Mouse (Mus musculus): ENCODE measurements around the gene Luc7l3.

Luc7l3 gene

DNA sequence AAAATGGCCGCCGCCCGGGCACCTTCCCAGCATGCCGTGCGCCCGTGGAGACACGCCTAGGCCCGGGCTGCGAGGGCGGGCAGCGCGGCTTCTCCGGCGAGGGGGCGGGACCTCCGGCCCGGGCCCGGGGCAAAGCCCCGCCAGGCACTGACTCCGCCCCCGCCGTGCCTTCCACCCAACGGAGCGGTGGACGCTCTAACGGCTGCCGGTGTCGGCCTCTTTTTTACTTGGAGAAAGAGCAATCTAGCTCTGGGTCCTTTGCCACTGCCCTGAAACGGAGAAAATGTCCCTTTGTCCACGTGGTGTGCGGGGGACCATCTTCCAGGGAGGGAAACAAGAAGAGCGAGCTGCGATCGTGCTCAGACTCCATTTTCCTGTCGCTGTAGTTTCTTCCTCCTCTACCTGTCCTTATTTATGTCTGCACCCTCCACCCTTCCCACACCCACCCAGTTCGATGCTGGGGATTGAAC lies at the start of gene Luc7l3:
Gene Luc7l3, minus strand, starts transcription at position 58 of the 470 bp plus-strand sequence.
- DNase-seq (ENCODE audit: low spot score), result peak; percentile 91

DNA sequence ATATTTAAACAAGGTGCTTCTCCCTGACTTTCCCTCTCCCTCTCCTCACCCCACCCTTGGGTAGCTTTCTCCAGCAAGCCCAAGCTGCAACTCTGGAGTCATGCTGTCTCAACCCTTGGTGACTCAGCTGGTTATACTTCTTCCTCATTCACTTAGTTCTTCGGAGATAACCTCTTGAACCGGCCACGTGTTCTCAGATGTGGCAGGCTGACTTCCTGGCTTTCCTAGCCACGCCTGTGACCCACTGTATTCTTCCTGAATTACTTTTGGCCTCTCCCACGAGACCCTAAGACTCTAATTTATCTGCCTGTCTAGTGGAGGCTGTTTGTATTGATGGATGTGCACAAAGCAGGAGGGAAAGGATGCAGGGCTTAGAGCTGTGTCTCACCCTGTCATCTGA lies 49.0 kb upstream of the Luc7l3 start:
- DNase-seq (ENCODE audit: low spot score), result peak; percentile 11

DNA sequence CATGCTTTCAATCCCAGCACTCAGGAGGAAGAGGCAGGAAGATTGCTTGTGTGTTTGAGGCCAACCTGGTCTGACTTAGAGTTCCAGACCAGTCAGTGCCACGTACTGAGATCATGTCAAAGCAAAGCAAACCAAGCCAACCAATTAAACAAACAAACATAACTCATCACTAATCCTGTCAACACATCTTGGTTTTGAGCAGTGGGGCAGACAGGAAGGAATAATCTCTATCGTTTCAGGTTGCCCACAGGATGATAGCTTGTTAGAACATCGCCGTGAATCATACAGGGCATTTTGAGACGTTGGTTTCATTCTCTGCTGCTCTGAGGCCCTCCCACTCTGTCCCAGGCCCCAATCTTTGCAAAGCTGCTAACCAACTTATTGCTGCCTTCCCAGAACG lies 48.2 kb upstream of the Luc7l3 start:
- no peak for DNase-seq (ENCODE audit: low spot score)

DNA sequence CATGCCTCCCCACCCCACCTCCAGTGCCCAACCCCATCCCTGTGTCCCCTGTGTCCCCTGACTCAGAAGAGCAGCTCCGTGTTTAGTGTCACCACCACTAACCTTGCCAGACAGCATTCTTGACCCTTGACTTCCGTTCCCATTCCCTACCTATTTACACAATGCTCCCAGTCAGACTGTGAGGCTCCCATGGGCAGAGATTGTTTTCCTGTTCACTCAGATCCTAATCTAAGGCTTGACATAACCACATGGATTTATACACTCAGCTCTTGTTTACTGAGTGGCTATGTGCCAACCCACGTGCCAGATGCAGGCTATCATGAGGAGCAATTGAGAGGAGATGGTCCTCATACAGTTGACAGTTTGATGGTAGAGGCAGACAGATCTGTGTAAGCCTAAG lies 43.6 kb upstream of the Luc7l3 start:
- DNase-seq (ENCODE audit: low spot score), result no peak

DNA sequence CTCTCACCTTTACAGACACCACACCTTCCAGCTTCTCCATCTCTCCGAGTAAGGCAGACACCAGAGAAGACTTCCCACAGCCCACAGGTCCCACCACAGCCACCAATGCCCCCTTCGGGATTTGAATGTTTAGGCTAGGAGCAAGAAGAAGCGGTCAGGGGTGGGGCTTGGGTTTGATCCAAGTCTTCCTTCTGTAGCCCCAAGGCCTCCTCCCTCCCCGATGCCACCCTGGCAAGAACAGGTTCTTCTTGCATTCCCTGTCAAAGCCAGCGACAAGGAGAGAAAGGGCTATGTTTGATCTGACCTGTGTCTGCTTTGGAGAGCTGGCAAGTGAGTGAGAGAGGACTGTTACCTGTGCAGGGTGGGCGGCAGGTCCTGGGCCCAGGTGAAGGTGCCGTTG lies 41.9 kb upstream of the Luc7l3 start:
- DNase-seq (ENCODE audit: low spot score), result no peak

DNA sequence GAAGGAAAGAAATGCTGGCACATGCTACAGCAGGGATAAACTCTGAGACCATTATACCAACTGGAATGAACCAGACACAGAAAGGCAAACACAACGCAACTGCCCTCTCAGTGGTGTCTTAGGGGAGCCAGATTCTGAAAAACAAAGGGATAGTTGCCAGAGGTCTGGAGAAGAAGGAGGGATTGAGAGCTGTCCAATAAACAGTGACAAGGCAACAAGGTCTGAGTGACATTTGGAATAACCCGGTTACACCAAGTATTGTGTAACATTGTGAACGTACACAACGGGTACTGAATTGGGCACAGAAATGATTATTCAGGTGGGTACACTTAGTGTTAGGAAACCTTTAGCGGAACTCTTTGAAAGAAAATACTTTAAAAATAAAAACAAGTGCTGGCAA lies 40.3 kb upstream of the Luc7l3 start:
- peak; percentile 54 for DNase-seq (ENCODE audit: low spot score)

DNA sequence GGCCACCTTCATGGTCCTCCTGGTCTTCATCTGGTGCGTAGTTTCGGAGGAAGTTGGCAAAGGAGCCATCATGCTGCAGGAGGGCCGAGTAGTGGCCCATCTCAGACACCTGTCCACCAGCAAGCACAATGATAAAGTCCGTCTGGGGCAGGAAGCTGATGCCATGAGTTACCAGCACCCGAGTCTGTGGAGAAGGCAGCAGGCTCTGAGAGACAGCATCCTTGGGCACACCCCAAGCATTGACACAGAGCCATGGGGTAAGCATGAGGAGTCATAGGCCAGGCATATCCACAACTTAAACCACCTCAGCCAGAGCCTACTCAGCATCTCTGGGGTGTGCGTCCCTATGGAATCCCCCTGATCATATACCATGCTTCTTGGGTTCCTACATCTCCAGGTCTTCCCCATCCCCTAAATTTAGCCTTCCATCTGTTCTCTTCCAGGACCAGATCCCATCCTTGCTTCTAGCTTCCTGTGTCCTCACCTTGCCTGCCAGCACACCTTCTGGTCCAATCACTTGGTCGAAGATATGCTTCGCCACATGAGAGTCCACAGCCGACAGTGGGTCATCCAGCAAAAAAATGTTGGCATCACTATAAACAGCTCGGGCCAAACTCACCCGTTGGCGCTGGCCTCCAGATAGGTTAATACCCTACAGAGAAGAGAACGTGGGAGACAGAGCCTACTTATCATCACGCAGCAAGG lies 39.5 kb upstream of the Luc7l3 start:
- no peak for DNase-seq (ENCODE audit: low spot score)

DNA sequence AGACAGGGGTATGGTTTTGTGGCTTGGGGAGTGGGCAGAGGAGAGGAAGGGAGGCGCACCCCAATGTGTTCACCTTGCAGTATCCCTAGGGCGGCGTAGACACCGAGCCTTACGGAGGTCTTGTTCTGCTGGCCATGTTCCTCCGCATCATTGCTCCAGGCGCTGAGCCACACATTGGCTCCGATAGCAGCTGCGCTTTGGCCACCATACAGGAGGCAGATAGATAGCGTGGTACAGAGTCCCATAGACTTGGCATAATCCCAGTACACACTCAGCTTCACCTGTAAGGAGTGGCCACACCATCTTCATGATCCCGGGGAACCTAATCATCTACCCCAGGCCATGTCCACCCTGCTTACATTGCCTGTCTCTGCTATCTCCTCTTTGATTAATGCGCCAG lies 37.4 kb upstream of the Luc7l3 start:
- DNase-seq (ENCODE audit: low spot score), result no peak

DNA sequence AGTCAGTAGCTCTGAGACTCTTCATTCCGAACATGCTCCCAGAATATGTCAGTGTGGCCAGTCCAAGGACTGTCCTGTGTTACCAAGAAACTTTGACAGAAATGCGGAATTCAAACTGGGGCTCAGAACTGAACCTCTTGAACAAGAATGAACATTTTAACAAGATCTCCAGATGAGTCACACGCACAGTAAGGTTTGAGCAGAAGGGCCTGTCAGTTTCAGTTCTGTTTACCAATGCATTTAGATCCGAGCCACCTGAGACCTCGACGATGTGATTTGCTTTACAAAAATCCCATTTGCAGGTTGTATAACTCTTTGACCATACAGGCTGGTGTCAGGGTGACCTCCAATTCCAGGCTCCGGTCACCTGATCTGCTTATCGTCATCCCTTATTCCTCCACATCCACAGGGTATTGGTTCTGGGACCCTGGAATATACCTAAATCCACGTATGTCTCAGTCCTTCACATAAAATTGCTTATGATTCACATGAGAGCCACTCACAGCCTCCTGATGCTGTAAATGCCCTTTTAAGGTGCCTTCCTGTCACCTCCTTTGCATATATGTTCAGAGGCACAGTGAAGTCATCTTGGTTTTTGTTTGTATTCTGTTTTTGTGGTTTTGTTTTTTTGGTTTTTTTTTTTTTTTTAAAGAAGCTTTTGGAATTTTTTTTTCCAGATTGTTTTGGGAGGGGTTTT lies 33.9 kb upstream of the Luc7l3 start:
- DNase-seq (ENCODE audit: low spot score), result no peak

DNA sequence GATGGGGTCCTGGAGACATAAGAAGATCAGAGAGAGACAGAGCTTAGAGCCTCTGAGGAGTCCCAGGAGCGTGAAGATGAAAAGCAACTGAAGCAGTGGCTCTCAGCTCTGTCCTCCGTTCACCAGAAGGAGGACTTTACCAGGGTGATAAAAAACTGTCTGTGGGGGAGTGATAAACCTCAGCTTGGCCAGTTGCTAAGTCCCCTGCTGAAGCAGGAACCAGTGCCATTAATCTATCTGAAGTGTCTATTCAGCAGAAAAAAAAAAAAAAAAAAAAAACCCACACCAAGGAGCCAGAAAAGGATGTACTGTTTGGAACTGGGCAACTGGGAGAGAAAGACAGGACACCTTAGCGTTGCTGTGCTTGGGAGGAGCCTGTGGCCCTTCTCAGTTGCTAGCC lies 29.3 kb upstream of the Luc7l3 start:
- DNase-seq (ENCODE audit: low spot score), result no peak

DNA sequence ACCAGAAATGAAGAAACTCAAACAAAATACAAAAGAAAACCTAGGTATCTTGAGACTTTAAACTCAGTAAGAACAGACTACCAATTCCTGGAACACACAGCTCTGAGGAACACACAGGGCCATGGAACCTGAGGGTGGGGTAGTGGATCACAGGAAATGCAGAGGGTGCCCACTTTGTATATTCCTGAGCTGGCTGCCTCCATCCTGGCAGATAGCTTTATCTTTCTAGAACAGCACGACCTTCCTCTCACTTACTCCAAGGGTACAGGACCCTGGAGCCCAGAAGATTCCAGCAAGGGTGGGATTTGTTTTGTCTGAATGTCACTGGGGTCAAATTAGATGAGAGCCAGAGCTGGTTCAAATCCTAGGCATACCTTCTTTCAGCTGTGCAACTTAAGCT lies 28.5 kb upstream of the Luc7l3 start:
- DNase-seq (ENCODE audit: low spot score), result no peak

DNA sequence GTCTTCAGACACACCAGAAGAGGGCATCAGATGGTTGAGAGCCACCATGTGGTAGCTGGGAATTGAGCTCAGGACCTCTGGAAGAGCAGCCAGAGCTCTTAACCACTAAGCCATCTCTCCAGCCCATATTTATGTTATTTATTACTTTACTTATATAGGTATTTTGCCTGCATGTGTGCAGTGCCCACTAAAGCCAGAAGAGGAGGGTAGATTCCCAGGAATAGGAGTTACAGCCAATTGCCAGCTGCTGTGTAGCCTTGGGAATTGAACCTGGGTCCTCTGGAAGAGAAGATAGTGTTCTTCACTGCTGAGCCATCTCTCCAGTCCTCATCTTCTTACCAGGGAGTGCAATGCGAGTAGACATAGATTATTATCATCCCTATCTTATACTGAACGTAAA lies 28.1 kb upstream of the Luc7l3 start:
- no peak for DNase-seq (ENCODE audit: low spot score)

DNA sequence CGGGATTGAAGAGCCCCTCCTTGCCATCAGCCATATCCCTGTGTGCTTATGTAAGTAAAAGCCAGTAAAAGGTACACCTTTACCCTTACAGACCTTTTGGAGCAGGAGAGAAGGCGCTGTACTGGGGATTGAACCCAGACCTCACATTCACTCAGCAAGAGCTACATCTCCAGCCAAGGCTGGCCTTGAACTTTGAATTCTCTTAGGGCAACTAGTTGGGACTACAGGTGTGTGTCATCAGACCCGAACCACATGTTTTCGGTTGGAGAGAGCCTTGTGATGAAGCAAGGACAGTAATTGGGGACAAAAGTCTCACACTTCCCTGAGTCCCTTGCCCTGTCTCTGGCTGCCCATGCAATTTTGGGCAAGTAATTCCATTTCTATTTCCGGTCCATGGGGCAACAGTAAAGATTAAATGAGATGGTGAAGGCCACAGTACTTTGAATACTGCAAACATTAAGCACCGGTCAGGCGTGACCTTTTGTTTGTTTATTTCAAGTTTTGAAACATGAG lies 25.3 kb upstream of the Luc7l3 start:
- peak; percentile 53 for DNase-seq (ENCODE audit: low spot score)

DNA sequence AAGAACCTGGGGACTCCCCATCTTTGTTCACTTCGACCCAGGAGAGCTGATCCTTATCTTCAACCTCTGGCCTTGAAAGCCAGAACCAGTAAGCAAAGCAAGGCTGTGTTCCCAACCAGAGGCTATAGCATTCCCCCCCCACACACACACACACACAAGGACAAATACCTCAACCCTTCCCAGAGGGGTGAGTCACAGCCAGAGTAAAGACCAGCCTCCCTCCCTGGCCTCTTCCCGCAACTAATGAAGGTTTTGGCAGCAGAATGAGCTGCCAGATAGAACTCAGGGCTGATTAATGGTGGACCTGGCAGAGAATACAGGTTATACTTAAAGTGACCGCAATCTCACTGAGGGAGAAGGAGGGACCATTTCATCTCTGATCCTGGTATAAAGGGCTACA lies 24.8 kb upstream of the Luc7l3 start:
- peak; percentile 85 for DNase-seq (ENCODE audit: low spot score)

DNA sequence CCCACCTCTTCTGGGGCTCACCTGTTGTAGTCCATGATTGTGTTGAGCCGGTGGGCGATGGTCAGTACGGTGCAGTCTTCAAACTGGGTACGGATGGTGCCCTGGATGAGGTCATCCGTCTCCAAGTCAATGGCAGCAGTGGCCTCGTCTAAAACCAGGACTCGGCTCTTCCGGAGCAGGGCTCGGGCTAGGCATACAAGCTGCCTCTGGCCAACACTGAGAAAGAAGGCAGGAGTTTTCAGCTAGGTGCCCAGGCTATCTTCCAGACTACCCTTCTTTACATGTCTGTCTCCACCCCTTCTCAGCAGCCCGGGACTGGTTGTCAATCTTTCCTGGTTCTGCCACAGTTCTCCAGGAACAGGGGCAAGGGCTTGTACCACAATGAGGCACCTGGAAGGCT lies 24.1 kb upstream of the Luc7l3 start:
- DNase-seq (ENCODE audit: low spot score), result no peak

DNA sequence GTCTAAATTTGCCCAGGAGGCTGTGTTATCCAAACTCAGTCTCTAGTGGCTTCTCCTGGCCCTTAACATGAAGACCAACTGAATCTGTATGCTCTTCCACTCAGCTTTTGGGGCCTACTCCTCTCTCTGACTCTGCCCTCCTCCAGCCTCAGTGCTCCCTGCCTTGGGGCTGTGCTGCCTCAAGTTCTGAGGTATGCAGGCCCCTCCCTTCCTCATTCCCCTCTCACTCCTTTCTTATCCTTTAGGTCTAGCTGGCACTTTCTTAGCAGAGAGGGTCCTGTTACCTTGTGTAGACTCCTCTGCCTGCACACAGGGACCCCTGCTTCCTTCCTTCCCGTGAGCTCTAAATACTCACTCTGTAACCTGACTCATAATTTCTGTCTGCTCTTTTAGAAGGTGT lies 22.7 kb upstream of the Luc7l3 start:
- no peak for DNase-seq (ENCODE audit: low spot score)

DNA sequence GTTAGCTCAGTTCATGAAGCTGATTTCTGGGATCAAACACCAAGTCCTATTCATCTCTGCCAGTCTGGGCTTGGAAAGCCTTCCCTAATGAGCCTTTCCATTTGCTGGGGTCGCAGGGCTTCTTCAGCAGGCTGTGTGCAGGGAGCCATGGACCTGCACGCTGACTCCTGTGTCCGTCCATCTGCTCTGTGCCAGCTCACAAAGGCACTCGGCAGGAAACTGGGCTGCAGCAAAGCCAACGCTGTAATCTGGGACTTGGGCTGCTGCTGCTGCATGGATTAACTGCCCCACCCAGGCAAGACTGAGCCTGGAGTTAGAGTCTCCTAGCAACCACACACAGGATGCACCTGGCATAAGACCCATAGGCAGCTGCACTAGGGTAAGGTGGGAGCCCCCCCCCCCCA lies 22.2 kb upstream of the Luc7l3 start:
- no peak for DNase-seq (ENCODE audit: low spot score)

DNA sequence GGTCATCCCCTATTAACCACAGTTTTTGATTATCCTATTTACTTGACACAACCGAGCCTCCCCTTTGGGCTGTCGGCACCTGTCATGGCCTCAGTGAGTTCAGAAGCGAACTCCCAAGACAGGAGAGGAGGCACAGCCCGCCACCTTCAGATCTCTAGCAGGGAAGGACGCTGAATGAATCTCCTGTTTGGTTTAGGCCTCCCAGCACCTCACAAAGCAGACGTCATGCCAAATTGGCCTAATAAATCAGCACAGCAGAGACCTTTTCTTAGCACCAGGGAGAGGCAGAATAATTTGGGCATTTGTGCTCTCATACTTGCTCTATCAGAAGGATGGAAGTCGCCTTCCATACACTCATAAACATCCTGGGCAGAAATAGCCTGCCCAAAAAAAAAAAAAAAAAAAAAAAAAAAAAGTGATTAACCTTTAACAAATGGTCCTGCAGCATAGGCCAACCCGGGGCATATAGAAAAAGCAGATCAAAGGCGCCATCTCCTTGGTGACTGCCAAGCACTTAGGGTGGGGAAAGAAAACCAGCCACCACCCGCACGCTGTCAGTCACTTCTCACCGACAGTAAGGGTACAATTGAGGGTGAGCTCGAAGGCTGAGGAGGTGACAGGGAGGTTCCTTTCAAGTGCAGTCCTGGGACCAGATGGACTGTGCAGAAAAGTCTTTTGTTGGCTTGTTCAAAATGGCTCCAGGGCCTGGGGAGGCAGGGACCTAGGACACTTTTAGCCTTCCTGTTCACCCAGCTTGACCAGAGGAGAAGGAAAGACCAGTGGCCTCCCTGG lies 20.5 kb upstream of the Luc7l3 start:
- no peak for DNase-seq (ENCODE audit: low spot score)

DNA sequence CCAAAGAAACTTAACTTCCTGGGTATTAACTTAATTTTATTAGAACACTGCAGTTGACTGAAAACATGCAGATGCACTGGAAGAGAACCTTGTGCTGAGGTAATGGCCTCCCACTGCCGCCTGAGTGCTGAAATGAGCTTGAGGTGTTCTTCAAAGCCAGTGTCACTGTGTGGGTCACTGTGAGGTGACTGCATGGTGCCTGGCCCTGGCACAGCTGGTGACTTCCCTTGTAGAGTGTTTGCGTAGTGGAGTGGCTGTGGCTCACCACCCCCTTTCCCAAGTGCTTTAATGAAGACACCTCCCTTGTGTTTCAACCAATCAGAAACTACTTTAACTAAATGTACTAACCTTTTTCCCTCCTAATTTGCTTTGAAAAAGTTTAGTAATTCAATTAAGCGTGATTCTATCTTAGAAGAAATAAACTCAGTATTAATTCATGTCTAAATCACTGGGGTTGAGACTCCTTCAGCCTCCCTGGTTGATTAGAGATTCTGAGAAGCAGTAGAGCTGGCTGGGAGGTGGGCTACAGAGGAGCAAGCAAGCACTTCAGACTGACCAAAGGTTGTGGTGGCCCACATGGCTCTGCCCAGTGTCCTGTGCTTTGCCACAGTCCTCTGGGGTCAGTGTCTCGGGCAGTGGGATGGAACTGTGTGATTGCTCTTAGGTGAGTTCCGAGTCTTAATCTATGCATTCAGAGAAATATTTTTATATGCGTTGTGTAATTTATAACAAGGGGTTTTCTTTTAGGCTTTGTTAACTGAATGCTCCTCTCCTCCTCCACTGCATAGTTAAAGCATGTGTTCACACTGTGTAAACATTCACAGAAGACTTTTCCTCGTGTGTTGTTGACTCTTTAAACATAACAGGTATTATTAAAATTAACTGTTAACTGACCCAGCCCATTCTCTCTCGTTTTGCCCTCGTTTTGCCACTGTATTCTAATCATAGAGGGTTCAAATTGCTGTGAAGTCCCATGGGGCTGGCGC lies 19.5 kb upstream of the Luc7l3 start:
- no peak for DNase-seq (ENCODE audit: low spot score)

DNA sequence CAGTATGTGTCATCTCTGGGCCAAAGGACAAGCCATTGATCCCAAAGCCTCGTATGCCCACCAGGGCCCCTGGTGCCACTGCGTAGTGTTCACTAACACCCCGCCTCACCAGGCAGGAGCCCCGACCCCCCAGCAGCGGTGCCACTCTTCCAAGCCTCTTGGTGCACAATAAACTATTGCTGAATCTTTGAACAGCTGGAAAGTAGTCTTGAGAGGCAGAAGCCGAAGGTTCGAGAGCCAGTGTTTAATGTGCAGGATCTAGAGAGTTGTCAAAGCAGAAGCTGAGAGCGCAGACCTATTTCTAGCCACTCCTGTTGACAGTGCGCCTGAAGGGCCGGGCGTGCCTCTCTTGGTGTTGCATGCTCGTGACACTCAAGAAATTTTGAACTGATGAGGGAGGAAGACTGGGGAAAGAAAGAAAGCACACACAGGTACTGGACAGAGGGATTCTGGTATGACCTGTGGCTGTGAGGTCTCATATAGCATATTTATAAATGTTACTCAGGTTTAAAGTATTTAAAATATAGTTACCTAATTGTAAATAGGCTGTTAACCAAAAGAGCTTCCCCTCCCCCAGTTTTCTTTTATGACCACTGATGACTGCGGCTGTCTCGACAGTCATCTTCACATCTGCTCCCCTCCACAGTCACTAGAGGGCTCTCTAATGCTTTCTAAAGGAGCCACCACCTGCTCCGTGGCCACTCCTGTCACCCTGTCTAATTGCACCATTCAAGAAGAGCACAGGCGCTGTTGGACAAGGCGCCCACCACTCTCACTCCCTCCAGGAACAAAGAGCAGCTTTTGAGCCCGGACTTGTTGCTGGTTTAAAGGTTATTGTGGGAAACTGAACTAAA lies 18.2 kb upstream of the Luc7l3 start:
- peak; percentile 67 for DNase-seq (ENCODE audit: low spot score)

DNA sequence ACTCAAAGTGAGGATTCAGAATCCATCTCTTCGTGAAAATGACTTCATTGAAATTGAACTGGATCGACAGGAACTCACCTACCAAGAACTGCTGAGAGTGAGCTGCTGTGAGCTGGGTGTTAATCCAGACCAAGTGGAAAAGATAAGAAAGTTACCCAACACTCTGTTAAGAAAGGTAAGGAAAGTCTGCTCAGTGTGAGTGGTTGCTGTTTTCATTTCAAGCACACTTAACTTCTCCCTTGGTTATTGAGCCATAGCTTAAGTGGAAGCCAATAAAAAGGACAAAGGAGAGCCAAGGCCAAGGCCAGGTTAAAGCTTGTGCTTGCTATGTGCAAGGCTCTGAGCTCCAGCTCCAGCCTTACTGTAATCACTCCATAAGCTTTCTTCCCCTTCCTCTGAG lies 16.6 kb upstream of the Luc7l3 start:
- DNase-seq (ENCODE audit: low spot score), result no peak
